Mouse (Mus musculus) layer of hippocampus, adult 11-12 months (tissue): ENCODE results near the gene Arhgef26.

ENCODE experiments used
- DNase-seq: peaks from one replicate; pipeline ENCODE4 v3.0.0; 2022; ENCODE audit warnings: low spot score

Arhgef26 gene

GRCm38 (mm10) chr3:62382853-62383252, 44.7 kb downstream of the Arhgef26 start:
- no peak for DNase-seq

- DNase-seq = no peak
These were observed 54.5 kb downstream of the Arhgef26 start for GRCm38 (mm10) chr3:62392636-62393035.

GRCm38 (mm10) chr3:62394284-62394683, 56.1 kb downstream of the Arhgef26 start:
- DNase-seq = no peak

GRCm38 (mm10) chr3:62395368-62395767, 57.2 kb downstream of the Arhgef26 start:
- no peak for DNase-seq

- no peak for DNase-seq
These were observed 58.0 kb downstream of the Arhgef26 start for GRCm38 (mm10) chr3:62396109-62396508.

GRCm38 (mm10) chr3:62398094-62398493, 60.0 kb downstream of the Arhgef26 start:
- DNase-seq = no peak

- DNase-seq = no peak
These were observed 61.9 kb downstream of the Arhgef26 start for GRCm38 (mm10) chr3:62399826-62400746.

- DNase-seq = no peak
These were observed 64.3 kb downstream of the Arhgef26 start for GRCm38 (mm10) chr3:62402466-62402865.

GRCm38 (mm10) chr3:62404477-62405246, 66.5 kb downstream of the Arhgef26 start:
- no peak for DNase-seq

- DNase-seq = no peak
These were observed 71.5 kb downstream of the Arhgef26 start for GRCm38 (mm10) chr3:62409555-62410182.

GRCm38 (mm10) chr3:62410491-62410890, 72.3 kb downstream of the Arhgef26 start:
- DNase-seq = no peak

- peak; percentile 62 for DNase-seq
These were observed 74.6 kb downstream of the Arhgef26 start for GRCm38 (mm10) chr3:62412704-62413103.

GRCm38 (mm10) chr3:62414926-62415325, 76.8 kb downstream of the Arhgef26 start:
- no peak for DNase-seq

- no peak for DNase-seq
These were observed 79.3 kb downstream of the Arhgef26 start for GRCm38 (mm10) chr3:62417458-62417857.

GRCm38 (mm10) chr3:62418387-62419138, 80.4 kb downstream of the Arhgef26 start:
- DNase-seq = no peak

- DNase-seq = no peak
These were observed 95.5 kb downstream of the Arhgef26 start for GRCm38 (mm10) chr3:62433675-62434074.

GRCm38 (mm10) chr3:62435923-62436322, 97.8 kb downstream of the Arhgef26 start:
- DNase-seq = no peak

GRCm38 (mm10) chr3:62440431-62440969, 102.4 kb downstream of the Arhgef26 start:
- no peak for DNase-seq

GRCm38 (mm10) chr3:62443582-62444194, 105.5 kb downstream of the Arhgef26 start:
- DNase-seq = no peak

- no peak for DNase-seq
These were observed 108.1 kb downstream of the Arhgef26 start for GRCm38 (mm10) chr3:62446271-62446670.

GRCm38 (mm10) chr3:62447151-62447550, 109.0 kb downstream of the Arhgef26 start:
- no peak for DNase-seq
